Mouse (Mus musculus): Measurements from ENCODE around the gene Dnajc28.
"Not testable (repeated sequence)": the region's sequence is repeated elsewhere in the genome, so short reads cannot be mapped to it uniquely, and the experiment has no call there.

Dnajc28 gene

GRCm38 (mm10) chr16:91618511-91619501 lies at the start of gene Dnajc28:
Gene Dnajc28, minus strand, starts transcription at chr16:91619026.
- peak; percentile 81 for DNase-seq

GRCm38 (mm10) chr16:91663795-91664194 lies 45.0 kb upstream of the Dnajc28 start:
- DNase-seq: no peak

GRCm38 (mm10) chr16:91662336-91662735 lies 43.5 kb upstream of the Dnajc28 start:
- no peak for DNase-seq

GRCm38 (mm10) chr16:91661397-91661796 lies 42.6 kb upstream of the Dnajc28 start:
- no peak for DNase-seq

GRCm38 (mm10) chr16:91659798-91660197 lies 41.0 kb upstream of the Dnajc28 start:
- DNase-seq: no peak

GRCm38 (mm10) chr16:91658471-91658870 lies 39.6 kb upstream of the Dnajc28 start:
- no peak for DNase-seq

- no peak for DNase-seq
These were observed 38.5 kb upstream of the Dnajc28 start for GRCm38 (mm10) chr16:91657285-91657684.

GRCm38 (mm10) chr16:91655285-91655684 lies 36.5 kb upstream of the Dnajc28 start:
- DNase-seq: no peak

- no peak for DNase-seq
These were observed 33.4 kb upstream of the Dnajc28 start for GRCm38 (mm10) chr16:91652191-91652590.

- DNase-seq: no peak
These were observed 31.0 kb upstream of the Dnajc28 start for GRCm38 (mm10) chr16:91649781-91650180.

GRCm38 (mm10) chr16:91649246-91649645 lies 30.4 kb upstream of the Dnajc28 start:
- DNase-seq: no peak

- peak; percentile 66 for DNase-seq
These were observed 29.4 kb upstream of the Dnajc28 start for GRCm38 (mm10) chr16:91648220-91648550.

GRCm38 (mm10) chr16:91647461-91648219 lies 28.8 kb upstream of the Dnajc28 start, which contains the start of gene Son:
Gene Son, plus strand, starts transcription at chr16:91647506.
- DNase-seq: peak; percentile 97

- DNase-seq: peak; percentile 93
These were observed 28.0 kb upstream of the Dnajc28 start, which contains the start of gene Gart for GRCm38 (mm10) chr16:91646681-91647419. Gene Gart, minus strand, starts transcription at chr16:91646952.

- no peak for DNase-seq
These were observed 27.3 kb upstream of the Dnajc28 start for GRCm38 (mm10) chr16:91645995-91646602.

GRCm38 (mm10) chr16:91645420-91645819 lies 26.6 kb upstream of the Dnajc28 start:
- DNase-seq: not testable (repeated sequence)

- DNase-seq: no peak
These were observed 26.1 kb upstream of the Dnajc28 start for GRCm38 (mm10) chr16:91644901-91645300.

- no peak for DNase-seq
These were observed 21.3 kb upstream of the Dnajc28 start for GRCm38 (mm10) chr16:91640171-91640570.

GRCm38 (mm10) chr16:91639636-91640035 lies 20.8 kb upstream of the Dnajc28 start:
- no peak for DNase-seq

GRCm38 (mm10) chr16:91639161-91639560 lies 20.3 kb upstream of the Dnajc28 start:
- DNase-seq: no peak

GRCm38 (mm10) chr16:91633641-91634040 lies 14.8 kb upstream of the Dnajc28 start:
- DNase-seq: no peak

- no peak for DNase-seq
These were observed 14.1 kb upstream of the Dnajc28 start for GRCm38 (mm10) chr16:91632940-91633339.
